Mouse (Mus musculus) cerebellum, adult 9-10 months (tissue): ENCODE measurements at regions not wholly inside any gene's neighbourhood (a gene's known extent, or its start where the extent isn't known, plus 50 kb on each side); places are given as distances from the start of the nearest gene placed in this dataset.

Experiments
- DNase-seq: peaks from one replicate; pipeline ENCODE4 v3.0.0; 2022

GRCm38 (mm10) chr1:186572651-186573050 is 133.1 kb downstream of the Tgfb2 start:
- no peak for DNase-seq

- no peak for DNase-seq
These were observed 133.7 kb downstream of the Tgfb2 start for GRCm38 (mm10) chr1:186572092-186572491.

DNA sequence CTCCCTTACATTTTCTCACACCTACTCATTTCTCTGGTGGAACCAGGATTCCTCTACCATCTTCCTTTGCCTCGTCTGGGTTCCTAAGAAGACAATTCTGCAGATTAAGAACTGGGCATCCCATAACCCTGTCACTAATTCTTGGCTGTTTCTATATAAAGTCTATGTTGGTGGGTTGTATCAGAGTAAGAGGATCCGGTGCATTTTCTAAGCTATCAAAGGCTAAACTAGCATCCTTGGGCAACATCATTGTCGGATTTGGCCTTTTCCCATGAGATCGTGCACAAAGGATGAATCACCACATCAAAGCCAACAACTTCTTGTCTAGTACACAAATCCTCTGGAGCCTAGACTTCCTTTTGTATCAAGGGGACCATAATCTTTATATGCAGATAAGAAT is 137.3 kb downstream of the Tgfb2 start:
- no peak for DNase-seq

DNA sequence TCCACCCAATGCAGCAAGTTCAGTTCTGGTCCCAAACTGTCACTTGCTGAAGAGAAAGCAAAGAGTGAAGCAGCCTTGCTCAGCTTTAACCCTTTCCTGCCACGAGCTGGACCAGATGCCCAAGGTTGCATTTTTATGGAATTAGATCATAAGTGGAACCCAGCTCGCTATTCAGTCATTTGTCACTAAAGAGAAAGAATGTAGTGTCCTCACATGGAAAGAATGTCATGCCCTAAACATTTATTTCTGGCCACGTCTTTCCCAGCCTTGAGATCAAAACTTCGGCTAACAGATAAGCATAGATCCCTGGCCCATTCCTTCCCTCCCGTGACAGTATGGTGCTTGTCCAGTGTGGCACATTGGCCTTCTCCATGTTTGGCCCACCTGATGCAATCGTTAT is 137.7 kb downstream of the Tgfb2 start:
- DNase-seq = no peak

DNA sequence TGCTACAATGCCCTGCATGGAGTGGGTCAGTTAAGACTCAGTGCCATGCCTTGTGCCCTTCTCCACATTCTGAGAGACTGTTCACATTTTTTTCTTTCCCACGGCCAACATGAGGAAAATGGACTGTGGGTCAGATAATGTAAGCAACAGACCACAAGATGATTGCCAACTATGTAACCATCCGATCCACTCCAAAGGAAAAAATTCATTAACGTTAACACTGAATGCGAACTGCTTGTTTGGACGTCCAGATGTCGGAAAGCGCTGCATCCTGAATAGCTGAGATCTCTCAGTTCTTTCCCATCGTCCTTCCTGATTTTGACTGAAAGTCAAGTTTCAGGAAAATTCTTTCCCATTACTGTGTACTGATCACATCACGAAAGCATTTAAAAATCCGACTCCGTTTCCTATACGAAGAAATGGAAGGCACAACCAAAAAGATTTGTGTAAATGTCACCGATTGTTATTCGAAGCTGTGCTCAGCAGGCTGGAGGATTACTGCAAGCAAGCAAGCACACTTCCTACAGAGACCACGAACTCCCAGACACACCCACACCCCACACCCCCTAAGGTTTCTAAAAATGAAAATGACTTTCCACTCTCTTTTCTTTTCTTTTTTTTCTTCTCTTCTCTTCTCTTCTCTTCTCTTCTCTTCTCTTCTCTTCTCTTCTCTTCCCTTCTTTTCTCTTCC is 138.5 kb downstream of the Tgfb2 start:
- no peak for DNase-seq

GRCm38 (mm10) chr1:186562027-186562426 is 143.8 kb downstream of the Tgfb2 start:
- no peak for DNase-seq

DNA sequence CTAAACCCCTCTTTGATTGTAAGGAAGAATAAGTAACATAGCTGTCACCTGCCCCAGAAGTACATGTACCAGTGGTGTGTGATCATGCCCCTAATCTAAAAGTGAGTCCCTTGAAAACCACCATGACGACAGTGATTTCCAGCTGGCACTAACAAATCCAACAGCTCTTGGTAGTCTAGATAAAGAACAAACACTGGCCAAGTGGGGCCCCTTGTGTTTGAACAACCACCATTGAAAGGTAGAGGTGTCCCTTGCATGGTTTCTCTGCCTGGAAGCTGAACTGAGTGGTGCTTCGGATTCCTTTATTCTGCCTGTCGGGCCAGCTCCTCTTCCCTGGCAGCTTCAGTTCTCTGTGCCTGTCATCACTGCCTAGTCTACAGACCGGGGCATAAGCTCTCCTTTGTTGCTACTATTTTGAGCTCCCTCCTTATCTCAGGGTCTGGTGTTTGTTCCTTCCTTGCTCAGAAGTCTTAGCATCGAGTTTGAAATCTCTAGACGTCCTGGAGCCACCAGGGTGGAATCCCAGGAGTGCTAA is 150.3 kb downstream of the Tgfb2 start:
- no peak for DNase-seq

GRCm38 (mm10) chr1:186554520-186555010 is 151.2 kb downstream of the Tgfb2 start:
- no peak for DNase-seq

GRCm38 (mm10) chr1:186552689-186553088 is 153.1 kb downstream of the Tgfb2 start:
- DNase-seq = no peak

DNA sequence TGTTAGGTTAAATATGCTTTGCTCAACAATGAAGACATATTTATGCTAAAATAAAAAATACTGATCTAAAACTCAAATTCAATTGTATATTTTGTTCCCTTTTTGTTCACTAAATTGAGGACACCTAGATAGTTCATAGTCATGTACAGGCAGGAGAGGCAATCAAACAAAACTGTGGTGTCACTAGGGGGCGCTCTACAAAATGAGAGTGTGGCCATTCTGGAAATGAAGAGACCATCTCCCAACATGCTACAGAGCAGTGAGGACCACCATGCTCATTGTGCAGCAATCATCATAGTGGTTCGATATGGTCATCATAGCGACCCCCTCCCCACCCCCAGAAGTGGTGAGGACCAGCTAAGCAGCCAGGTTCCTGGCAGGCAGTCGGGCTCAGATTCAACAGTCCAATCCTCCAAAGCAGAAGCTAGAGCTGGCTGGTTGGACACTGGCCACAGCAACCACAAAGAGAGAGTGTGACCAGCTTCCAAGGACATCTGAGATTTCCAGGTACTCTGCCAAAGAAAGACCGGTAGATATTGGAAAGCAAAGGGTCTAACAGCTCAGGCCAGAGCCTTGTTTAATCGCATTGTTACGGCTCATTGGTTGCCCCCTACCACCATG is 155.4 kb downstream of the Tgfb2 start:
- no peak for DNase-seq

DNA sequence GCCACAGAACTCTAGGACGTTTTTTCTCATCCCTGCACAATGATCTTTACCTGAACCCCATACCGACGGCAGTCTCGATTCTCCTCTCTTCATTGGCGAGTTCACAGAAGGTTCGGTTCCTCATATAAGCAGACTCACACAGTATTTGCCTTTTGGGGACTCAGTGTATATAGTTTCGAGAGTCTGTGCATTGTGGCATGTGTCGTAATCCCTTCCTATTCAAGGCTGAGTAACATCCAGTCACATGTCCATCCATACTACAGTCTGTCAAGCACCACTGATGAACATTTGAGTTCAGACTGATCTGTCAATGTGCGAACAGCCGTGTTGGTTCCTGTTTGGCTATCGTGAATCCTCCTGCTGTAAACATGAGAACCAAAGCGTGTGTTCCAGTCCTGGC is 156.6 kb downstream of the Tgfb2 start:
- DNase-seq = no peak

- DNase-seq = no peak
These were observed 159.2 kb downstream of the Tgfb2 start for GRCm38 (mm10) chr1:186546386-186547185.

DNA sequence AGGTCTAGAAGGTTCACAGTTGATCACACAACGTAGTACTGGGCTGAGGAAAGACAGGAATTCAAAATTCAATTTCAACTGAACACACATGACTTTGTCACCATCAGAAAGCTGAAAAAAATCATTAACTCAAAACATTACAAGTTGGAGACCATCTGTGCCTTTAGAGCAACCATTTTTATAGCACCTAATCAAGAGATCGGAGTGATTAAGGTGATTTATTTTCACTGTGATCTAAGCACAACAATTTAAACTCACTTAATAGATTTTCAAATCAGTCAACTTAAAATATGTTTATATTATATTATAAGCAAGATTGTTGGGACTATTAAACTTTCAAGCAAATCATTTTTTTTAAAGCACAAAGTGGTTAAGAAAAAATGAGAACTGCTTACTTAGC is 165.7 kb downstream of the Tgfb2 start:
- no peak for DNase-seq

DNA sequence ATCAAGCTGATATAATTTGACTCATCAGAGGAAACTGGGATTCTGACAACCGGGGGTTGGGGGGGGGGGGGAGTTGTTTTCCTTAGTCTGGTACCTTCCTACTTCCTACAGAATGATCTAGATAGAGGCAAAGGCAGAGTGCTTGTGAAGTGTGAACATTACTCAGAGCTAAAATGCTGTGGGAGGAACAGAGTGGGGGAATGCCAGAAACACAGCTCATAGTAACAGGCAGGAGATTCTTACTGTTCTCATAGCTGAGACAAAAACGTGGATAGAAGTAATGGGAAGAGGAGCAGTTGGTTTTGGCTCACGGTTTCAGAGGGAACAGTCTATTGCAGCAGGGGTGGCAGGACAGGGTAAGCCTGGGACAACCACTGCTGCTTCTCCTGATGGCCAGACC is 167.6 kb downstream of the Tgfb2 start:
- DNase-seq = no peak

DNA sequence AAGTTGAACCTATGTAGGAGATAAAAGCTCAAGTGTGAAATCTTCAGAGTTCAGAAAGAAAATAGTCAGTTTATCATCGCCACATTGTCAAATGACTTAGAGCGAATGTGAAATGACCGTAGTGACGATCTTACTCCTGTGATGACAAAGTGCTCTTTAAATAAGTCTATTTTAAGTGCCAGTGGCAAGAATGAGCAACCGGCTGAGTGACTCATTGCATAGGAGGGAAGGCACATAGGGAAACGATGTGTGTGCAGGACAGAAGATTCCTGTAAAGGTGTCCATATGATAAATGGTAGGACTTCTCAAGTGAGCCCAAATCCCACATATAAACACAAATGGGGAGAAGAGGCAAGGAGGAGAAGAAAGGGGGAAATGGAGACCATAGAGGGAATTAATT is 189.8 kb downstream of the Tgfb2 start:
- DNase-seq = no peak

- no peak for DNase-seq
These were observed 190.7 kb downstream of the Tgfb2 start for GRCm38 (mm10) chr1:186515071-186515470.

DNA sequence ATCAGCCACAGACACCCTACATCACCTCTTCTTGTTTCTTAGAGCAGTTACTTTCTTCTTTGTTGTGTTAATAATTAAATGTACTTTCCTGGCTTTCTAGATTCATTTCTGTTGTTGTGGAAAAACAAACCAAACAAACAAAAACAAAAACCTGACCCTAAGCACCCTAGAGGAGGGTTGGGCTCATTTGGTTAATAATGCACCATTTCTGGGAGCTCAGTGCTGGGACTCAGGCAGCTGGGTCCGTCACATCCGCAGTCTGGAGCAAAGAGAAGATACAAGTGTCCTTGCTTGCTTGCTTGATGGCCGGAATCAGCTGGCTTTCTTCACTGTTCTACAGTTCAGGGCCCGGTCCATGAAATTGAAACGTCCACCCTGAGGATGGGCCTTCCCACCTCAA is 191.9 kb downstream of the Tgfb2 start:
- DNase-seq = no peak

DNA sequence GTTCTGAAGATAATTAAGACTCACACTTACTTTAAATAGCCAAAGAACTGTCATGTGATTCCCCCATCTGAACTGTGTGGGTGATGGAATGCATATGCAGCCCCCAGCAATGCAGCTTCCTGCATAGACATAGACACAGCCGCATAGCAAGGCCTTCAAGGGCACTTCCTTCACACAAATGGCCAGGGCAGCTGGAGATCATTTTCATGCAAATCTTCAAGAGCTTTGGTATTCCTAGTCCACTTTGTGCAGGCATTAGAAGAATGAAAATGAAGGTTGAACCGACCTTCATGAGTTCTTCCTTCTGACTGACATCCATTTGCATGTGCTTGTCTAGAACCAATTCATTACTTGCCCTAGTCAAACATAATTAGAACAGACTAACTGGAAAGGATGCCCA is 195.3 kb downstream of the Tgfb2 start:
- DNase-seq = no peak

DNA sequence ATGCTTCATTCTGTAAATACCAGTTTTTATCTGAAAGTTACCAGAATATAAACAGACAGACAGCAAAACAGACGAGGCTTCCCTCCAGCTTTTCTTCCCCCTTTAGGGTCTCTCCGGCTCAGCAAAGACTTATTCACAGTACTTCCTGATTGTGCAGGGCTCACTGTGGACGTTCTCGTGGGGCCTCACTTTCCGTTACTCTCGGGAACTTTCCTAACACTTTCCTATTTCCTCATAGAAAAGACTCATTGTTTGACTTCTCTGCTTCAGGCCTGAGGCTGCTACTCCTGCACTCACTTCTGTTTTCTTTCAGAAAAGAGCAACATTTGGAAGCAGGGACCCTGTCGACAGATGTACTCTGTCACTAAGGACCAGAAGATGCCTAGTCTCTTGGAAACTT is 197.4 kb downstream of the Tgfb2 start:
- no peak for DNase-seq

DNA sequence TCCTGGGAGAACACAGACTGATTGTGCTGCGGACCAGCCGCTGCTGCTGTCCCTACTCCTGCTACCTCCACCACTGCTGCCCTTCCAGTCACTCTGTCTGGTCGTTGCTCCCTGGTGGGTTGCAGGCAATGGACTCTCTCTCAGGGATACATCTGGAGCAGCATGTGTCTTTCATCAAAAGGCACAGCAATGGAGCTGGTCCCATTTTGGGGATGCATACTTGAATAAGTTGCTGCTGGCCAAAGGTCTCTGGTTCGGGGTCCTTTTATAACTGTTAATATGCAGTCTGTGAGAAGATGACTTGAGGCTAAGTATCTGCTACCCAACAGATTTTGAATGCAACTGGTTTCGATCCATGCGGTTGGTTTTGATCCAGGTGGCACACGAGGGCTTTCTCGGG is 197.8 kb downstream of the Tgfb2 start:
- no peak for DNase-seq

GRCm38 (mm10) chr1:186506517-186506916 is 199.3 kb downstream of the Tgfb2 start:
- no peak for DNase-seq

GRCm38 (mm10) chr1:186505912-186506311 is 199.9 kb downstream of the Tgfb2 start:
- no peak for DNase-seq

DNA sequence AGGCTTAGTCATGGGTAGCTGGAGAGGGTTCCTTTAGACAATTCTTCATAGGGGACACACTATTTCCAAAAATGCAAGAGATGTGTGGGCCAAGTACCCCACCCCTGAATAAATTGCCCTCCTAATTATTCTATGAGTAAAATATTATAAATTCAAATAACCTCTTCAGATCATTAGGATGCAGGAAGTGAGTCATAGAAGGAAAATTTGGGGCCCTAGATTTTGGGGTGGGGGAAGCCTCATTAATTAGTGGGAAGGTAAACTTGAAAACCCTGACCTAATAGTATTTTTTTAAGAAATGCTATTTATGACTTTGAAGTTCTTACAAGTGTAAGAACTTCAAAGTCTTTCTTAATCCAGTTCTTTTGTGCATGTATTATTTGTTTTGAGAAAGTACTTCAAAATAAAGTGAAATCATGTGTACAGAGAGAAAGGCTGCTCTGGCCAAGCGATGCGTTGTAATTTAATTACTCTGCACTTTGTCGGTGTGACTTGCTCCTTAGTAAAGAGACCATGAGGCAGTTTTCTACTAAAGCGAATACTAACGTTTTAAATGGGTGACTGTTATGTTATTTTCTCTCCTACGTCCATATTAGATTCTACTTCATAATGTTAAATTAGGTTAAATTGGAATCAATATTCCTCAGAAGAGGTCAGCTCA is 200.6 kb downstream of the Tgfb2 start:
- no peak for DNase-seq
